Mouse (Mus musculus): ENCODE data around the gene Cgn. TPM values are rescaled to one million over a fixed set of nuclear protein-coding genes. Genes with fewer than 3 reads are reported as not detected.
A peak's percentile ranks its signal among the peaks of the same experiment; 100 is the strongest.

Gene Cgn
- polyA plus RNA-seq, 1 experiment from 2014 or later, result 2.9 TPM

- no peak for ATAC-seq (ENCODE audit: low FRiP score)
- DNase-seq (ENCODE audit: low spot score, missing footprints), result peak; percentile 88
- WGBS, result 69% methylated on average over 23 of the region's 24 CpGs
Observed at GRCm38 (mm10) chr3:94819452-94820425, 33.4 kb upstream of the Cgn start.

GRCm38 (mm10) chr3:94817731-94818130, 31.4 kb upstream of the Cgn start:
- DNase-seq (ENCODE audit: low spot score, missing footprints), result no peak
- Histone ChIP-seq H3K9me3 (ENCODE audit: control insufficient read depth, low read length) (no peaks in the 10 kb centered on the region), H3K4me2 (no peak overlapping the region), H3K27ac (ENCODE audit: low read depth, low read length) (no peak overlapping the region), H3K4me3 (ENCODE audit: low read depth, low read length) (no peak overlapping the region), H3K4me1 (ENCODE audit: control insufficient read depth, insufficient read depth, low read length) (peaks cover 2% of the 10 kb centered on the region; the same call in 1 of the 2 replicates), H3K36me3 (ENCODE audit: control insufficient read depth, insufficient read depth, low read length) (no peaks in the 10 kb centered on the region), H3K27me3 (ENCODE audit: control insufficient read depth, insufficient read depth, low read length) (no peaks in the 10 kb centered on the region), H3K9ac (ENCODE audit: low read length) (no peak overlapping the region)
- ATAC-seq (ENCODE audit: low FRiP score), result no peak
- WGBS, result 87% methylated on average over 2 of the region's 2 CpGs

More at GRCm38 (mm10) chr3:94819452-94820425, 33.4 kb upstream of the Cgn start:
- Histone ChIP-seq H3K36me3 (ENCODE audit: control insufficient read depth, insufficient read depth, low read length) (no peaks in the 10 kb centered on the region), H3K4me2 (no peak overlapping the region), H3K4me3 (ENCODE audit: low read depth, low read length) (no peak overlapping the region), H3K27ac (ENCODE audit: low read depth, low read length) (no peak overlapping the region), H3K4me1 (ENCODE audit: control insufficient read depth, insufficient read depth, low read length) (peaks cover 2% of the 10 kb centered on the region; the same call in 1 of the 2 replicates), H3K27me3 (ENCODE audit: control insufficient read depth, insufficient read depth, low read length) (no peaks in the 10 kb centered on the region), H3K9ac (ENCODE audit: low read length) (no peak overlapping the region), H3K9me3 (ENCODE audit: control insufficient read depth, low read length) (no peaks in the 10 kb centered on the region)

- Histone ChIP-seq H3K36me3 (ENCODE audit: control insufficient read depth, insufficient read depth, low read length) (no peaks in the 10 kb centered on the region), H3K27ac (ENCODE audit: low read depth, low read length) (no peak overlapping the region), H3K27me3 (ENCODE audit: control insufficient read depth, insufficient read depth, low read length) (no peaks in the 10 kb centered on the region), H3K9me3 (ENCODE audit: control insufficient read depth, low read length) (no peaks in the 10 kb centered on the region), H3K4me2 (no peak overlapping the region), H3K9ac (ENCODE audit: low read length) (no peak overlapping the region), H3K4me1 (ENCODE audit: control insufficient read depth, insufficient read depth, low read length) (no peaks in the 10 kb centered on the region), H3K4me3 (ENCODE audit: low read depth, low read length) (no peak overlapping the region)
- no peak for ATAC-seq (ENCODE audit: low FRiP score)
- DNase-seq (ENCODE audit: low spot score, missing footprints), result no peak
Observed at GRCm38 (mm10) chr3:94815603-94816002, 29.3 kb upstream of the Cgn start.

GRCm38 (mm10) chr3:94814663-94815062, 28.4 kb upstream of the Cgn start:
- ATAC-seq (ENCODE audit: low FRiP score) (no peak), DNase-seq (ENCODE audit: low spot score, missing footprints) (no peak)
- Histone ChIP-seq H3K27ac (ENCODE audit: low read depth, low read length) (no peak overlapping the region), H3K9ac (ENCODE audit: low read length) (no peak overlapping the region), H3K4me1 (ENCODE audit: control insufficient read depth, insufficient read depth, low read length) (no peaks in the 10 kb centered on the region), H3K27me3 (ENCODE audit: control insufficient read depth, insufficient read depth, low read length) (no peaks in the 10 kb centered on the region), H3K4me3 (ENCODE audit: low read depth, low read length) (no peak overlapping the region), H3K36me3 (ENCODE audit: control insufficient read depth, insufficient read depth, low read length) (no peaks in the 10 kb centered on the region), H3K4me2 (no peak overlapping the region), H3K9me3 (ENCODE audit: control insufficient read depth, low read length) (no peaks in the 10 kb centered on the region)
- 77% methylated on average over 4 of the region's 4 CpGs for WGBS

- Histone ChIP-seq H3K4me3 (ENCODE audit: low read depth, low read length) (no peak overlapping the region), H3K4me2 (no peak overlapping the region), H3K27ac (ENCODE audit: low read depth, low read length) (no peak overlapping the region), H3K4me1 (ENCODE audit: control insufficient read depth, insufficient read depth, low read length) (no peaks in the 10 kb centered on the region), H3K27me3 (ENCODE audit: control insufficient read depth, insufficient read depth, low read length) (no peaks in the 10 kb centered on the region), H3K9ac (ENCODE audit: low read length) (no peak overlapping the region), H3K36me3 (ENCODE audit: control insufficient read depth, insufficient read depth, low read length) (no peaks in the 10 kb centered on the region), H3K9me3 (ENCODE audit: control insufficient read depth, low read length) (no peaks in the 10 kb centered on the region)
- 75% methylated on average over 4 of the region's 4 CpGs for WGBS
- no peak for ATAC-seq (ENCODE audit: low FRiP score)
- no peak for DNase-seq (ENCODE audit: low spot score, missing footprints)
Observed at GRCm38 (mm10) chr3:94814063-94814462, 27.8 kb upstream of the Cgn start.

- WGBS, result 86% methylated on average over 3 of the region's 3 CpGs
- Histone ChIP-seq H3K9me3 (ENCODE audit: control insufficient read depth, low read length) (no peaks in the 10 kb centered on the region), H3K36me3 (ENCODE audit: control insufficient read depth, insufficient read depth, low read length) (no peaks in the 10 kb centered on the region), H3K27me3 (ENCODE audit: control insufficient read depth, insufficient read depth, low read length) (no peaks in the 10 kb centered on the region), H3K9ac (ENCODE audit: low read length) (no peak overlapping the region), H3K27ac (ENCODE audit: low read depth, low read length) (no peak overlapping the region), H3K4me2 (no peak overlapping the region), H3K4me3 (ENCODE audit: low read depth, low read length) (no peak overlapping the region), H3K4me1 (ENCODE audit: control insufficient read depth, insufficient read depth, low read length) (no peaks in the 10 kb centered on the region)
- no peak for ATAC-seq (ENCODE audit: low FRiP score)
- no peak for DNase-seq (ENCODE audit: low spot score, missing footprints)
Observed at GRCm38 (mm10) chr3:94813651-94814050, 27.4 kb upstream of the Cgn start.

GRCm38 (mm10) chr3:94811628-94812027, 25.3 kb upstream of the Cgn start:
- DNase-seq (ENCODE audit: low spot score, missing footprints) (no peak), ATAC-seq (ENCODE audit: low FRiP score) (no peak)
- H3K4me2 ChIP-seq, result no peak overlapping the region
- H3K36me3 ChIP-seq (ENCODE audit: control insufficient read depth, insufficient read depth, low read length), result no peaks in the 10 kb centered on the region
- H3K9me3 ChIP-seq (ENCODE audit: control insufficient read depth, low read length), result no peaks in the 10 kb centered on the region
- WGBS, result 19% methylated on average over 4 of the region's 4 CpGs
- H3K9ac ChIP-seq (ENCODE audit: low read length), result no peak overlapping the region
- H3K27me3 ChIP-seq (ENCODE audit: control insufficient read depth, insufficient read depth, low read length), result no peaks in the 10 kb centered on the region
- H3K4me1 ChIP-seq (ENCODE audit: control insufficient read depth, insufficient read depth, low read length), result no peaks in the 10 kb centered on the region
- H3K4me3 ChIP-seq (ENCODE audit: low read depth, low read length), result no peak overlapping the region
- no peak overlapping the region for H3K27ac ChIP-seq (ENCODE audit: low read depth, low read length)

GRCm38 (mm10) chr3:94808296-94808695, 22.0 kb upstream of the Cgn start:
- H3K9ac ChIP-seq (ENCODE audit: low read length), result no peak overlapping the region
- no peaks in the 10 kb centered on the region for H3K9me3 ChIP-seq (ENCODE audit: control insufficient read depth, low read length)
- H3K36me3 ChIP-seq (ENCODE audit: control insufficient read depth, insufficient read depth, low read length), result no peaks in the 10 kb centered on the region
- no peak for ATAC-seq (ENCODE audit: low FRiP score)
- H3K27me3 ChIP-seq (ENCODE audit: control insufficient read depth, insufficient read depth, low read length), result no peaks in the 10 kb centered on the region
- no peak for DNase-seq (ENCODE audit: low spot score, missing footprints)
- H3K4me2 ChIP-seq, result no peak overlapping the region
- no peaks in the 10 kb centered on the region for H3K4me1 ChIP-seq (ENCODE audit: control insufficient read depth, insufficient read depth, low read length)
- whole genome bisulfite sequencing, result 86% methylated on average over 1 of the region's 1 CpGs
- H3K27ac ChIP-seq (ENCODE audit: low read depth, low read length), result no peak overlapping the region
- H3K4me3 ChIP-seq (ENCODE audit: low read depth, low read length), result no peak overlapping the region

- Histone ChIP-seq H3K27ac (ENCODE audit: low read depth, low read length) (no peak overlapping the region), H3K9ac (ENCODE audit: low read length) (no peak overlapping the region), H3K4me2 (no peak overlapping the region), H3K4me3 (ENCODE audit: low read depth, low read length) (no peak overlapping the region), H3K36me3 (ENCODE audit: control insufficient read depth, insufficient read depth, low read length) (no peaks in the 10 kb centered on the region), H3K27me3 (ENCODE audit: control insufficient read depth, insufficient read depth, low read length) (no peaks in the 10 kb centered on the region), H3K9me3 (ENCODE audit: control insufficient read depth, low read length) (no peaks in the 10 kb centered on the region), H3K4me1 (ENCODE audit: control insufficient read depth, insufficient read depth, low read length) (no peaks in the 10 kb centered on the region)
- ATAC-seq (ENCODE audit: low FRiP score) (no peak), DNase-seq (ENCODE audit: low spot score, missing footprints) (peak; percentile 77)
- WGBS, result 85% methylated on average over 4 of the region's 4 CpGs
Observed at GRCm38 (mm10) chr3:94804976-94805375, 18.7 kb upstream of the Cgn start.

Measured in midbrain, embryonic 11.5 days (tissue).